Mouse (Mus musculus) liver, embryonic 13.5 days (tissue): ENCODE measurements at regions not wholly inside any gene's neighbourhood (a gene's known extent, or its start where the extent isn't known, plus 50 kb on each side); places are given as distances from the start of the nearest gene placed in this dataset.

ENCODE experiments used
- ATAC-seq: fragments of 200-750 bp; cut with Nextera tagmentation; 2 replicates; pipeline ENCODE4 v1.8.0; 2017; ENCODE audit warnings: low read depth, mild to moderate bottlenecking, moderate number of reproducible peaks, moderate library complexity
- DNase-seq: peaks from one replicate; pipeline ENCODE4 v3.0.0; 2022
- H3K27ac ChIP-seq: fragments of 300-500 bp; sonication (generic); 2 replicates; pipeline ENCODE4 v1.5.1; 2015; ENCODE audit warnings: moderate library complexity, mild to moderate bottlenecking, inconsistent platforms
- H3K27me3 ChIP-seq: fragments of 300-500 bp; sonication (generic); 2 replicates; pipeline ENCODE4 v1.6.1; 2015; ENCODE audit warnings: mild to moderate bottlenecking, inconsistent platforms
- H3K36me3 ChIP-seq: fragments of 300-500 bp; sonication (generic); 2 replicates; pipeline ENCODE4 v1.6.1; 2015; ENCODE audit warnings: mild to moderate bottlenecking, inconsistent platforms
- H3K4me1 ChIP-seq: fragments of 300-500 bp; sonication (generic); replicated peaks from 2 replicates; pipeline ENCODE4 v1.6.1; 2015; ENCODE audit warnings: inconsistent platforms
- H3K4me2 ChIP-seq: fragments of 300-500 bp; sonication (generic); 2 replicates; pipeline ENCODE4 v1.6.1; 2015; ENCODE audit warnings: inconsistent platforms, mild to moderate bottlenecking, moderate library complexity
- H3K4me3 ChIP-seq: fragments of 300-500 bp; sonication (generic); replicated peaks from 2 replicates; pipeline ENCODE4 v1.5.1; 2015; ENCODE audit warnings: mild to moderate bottlenecking, inconsistent platforms
- H3K9ac ChIP-seq: fragments of 300-500 bp; sonication (generic); 2 replicates; pipeline ENCODE4 v1.6.1; 2015; ENCODE audit warnings: mild to moderate bottlenecking, inconsistent platforms
- H3K9me3 ChIP-seq: fragments of 300-500 bp; sonication (generic); replicated peaks from 2 replicates; pipeline ENCODE4 v1.6.1; 2016; ENCODE audit warnings: inconsistent platforms
- WGBS: fragments of 180-500 bp; shearing (Covaris S2); methylation state at CpG from one replicate; pipeline ENCODE4 v1.1.7; 2015; ENCODE audit not compliant: insufficient replicate concordance; 5-methylcytosine and 5-hydroxymethylcytosine counted together

DNA sequence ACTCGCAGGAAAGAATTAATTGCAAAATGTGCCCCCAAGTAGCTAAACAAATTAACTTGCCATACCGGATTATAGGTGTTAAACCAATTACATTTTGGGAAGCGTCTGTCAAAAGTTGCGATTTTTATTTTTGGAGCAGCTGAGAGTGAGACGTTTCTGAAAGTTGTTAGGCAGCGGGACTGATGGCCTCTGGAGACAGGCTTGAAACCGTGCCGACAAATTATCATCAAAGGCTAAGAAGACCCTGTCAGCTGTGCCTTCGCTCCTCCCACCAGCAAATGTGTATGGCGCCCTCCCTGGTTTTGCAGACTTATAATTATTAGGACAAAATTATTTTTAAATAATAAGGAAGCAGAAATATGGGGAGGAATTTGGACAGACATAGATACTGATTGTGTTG, 161.5 kb upstream of the Zfp64 start:
- Histone ChIP-seq H3K27me3 (no peaks in the 10 kb centered on the region), H3K36me3 (no peaks in the 10 kb centered on the region), H3K9ac (no peak overlapping the region), H3K27ac (no peak overlapping the region), H3K9me3 (0 out of 2 replicates have a peak, but pooled peaks cover under 1% of the 10 kb centered on the region), H3K4me1 (no peaks in the 10 kb centered on the region), H3K4me3 (no peak overlapping the region), H3K4me2 (no peak overlapping the region)
- ATAC-seq = no peak
- no peak for DNase-seq
- WGBS = 66% methylated on average over 10 of the region's 10 CpGs

GRCm38 (mm10) chr2:169109044-169109443, 153.7 kb upstream of the Zfp64 start:
- no peaks in the 10 kb centered on the region for H3K9me3 ChIP-seq
- H3K27me3 ChIP-seq = no peaks in the 10 kb centered on the region
- H3K27ac ChIP-seq = no peak overlapping the region
- 74% methylated on average over 4 of the region's 4 CpGs for WGBS
- ATAC-seq (no peak), DNase-seq (no peak)
- H3K9ac ChIP-seq = no peak overlapping the region
- no peak overlapping the region for H3K4me2 ChIP-seq
- no peaks in the 10 kb centered on the region for H3K4me1 ChIP-seq
- no peak overlapping the region for H3K4me3 ChIP-seq
- H3K36me3 ChIP-seq = no peaks in the 10 kb centered on the region

DNA sequence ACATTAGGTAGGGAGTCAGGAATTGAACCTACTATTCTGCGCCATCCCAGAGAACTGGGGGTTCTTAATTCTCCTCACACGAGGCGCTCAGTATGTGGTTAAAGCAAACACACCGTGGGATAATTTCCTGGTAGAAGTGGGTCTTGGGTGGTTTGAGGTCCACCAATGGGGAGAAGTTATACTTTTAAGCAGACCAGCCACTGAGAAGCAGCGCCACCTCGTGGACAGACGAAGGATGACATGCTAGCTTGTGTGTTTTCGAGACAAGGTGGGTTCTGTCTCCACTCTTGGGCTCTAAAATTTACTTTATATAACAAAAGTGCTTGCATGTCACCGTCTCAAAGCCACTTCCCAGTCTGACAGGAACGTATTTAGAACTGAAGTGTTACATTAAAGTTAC, 152.7 kb upstream of the Zfp64 start:
- Histone ChIP-seq H3K9me3 (0 out of 2 replicates have a peak, but pooled peaks cover under 1% of the 10 kb centered on the region), H3K4me3 (no peak overlapping the region), H3K27ac (no peak overlapping the region), H3K9ac (no peak overlapping the region), H3K27me3 (no peaks in the 10 kb centered on the region), H3K4me2 (no peak overlapping the region), H3K36me3 (no peaks in the 10 kb centered on the region), H3K4me1 (no peaks in the 10 kb centered on the region)
- 26% methylated on average over 10 of the region's 10 CpGs for WGBS
- DNase-seq (no peak), ATAC-seq (no peak)

GRCm38 (mm10) chr2:169101506-169102261, 146.3 kb upstream of the Zfp64 start:
- H3K36me3 ChIP-seq = no peaks in the 10 kb centered on the region
- H3K4me1 ChIP-seq = no peaks in the 10 kb centered on the region
- 64% methylated on average over 13 of the region's 13 CpGs for WGBS
- H3K27ac ChIP-seq = no peak overlapping the region
- peaks cover 3% of the 10 kb centered on the region; the same call in 1 of the 2 replicates for H3K9me3 ChIP-seq
- no peak for DNase-seq
- no peak overlapping the region for H3K4me3 ChIP-seq
- no peak overlapping the region for H3K4me2 ChIP-seq
- H3K27me3 ChIP-seq = no peaks in the 10 kb centered on the region
- H3K9ac ChIP-seq = no peak overlapping the region
- ATAC-seq = no peak

DNA sequence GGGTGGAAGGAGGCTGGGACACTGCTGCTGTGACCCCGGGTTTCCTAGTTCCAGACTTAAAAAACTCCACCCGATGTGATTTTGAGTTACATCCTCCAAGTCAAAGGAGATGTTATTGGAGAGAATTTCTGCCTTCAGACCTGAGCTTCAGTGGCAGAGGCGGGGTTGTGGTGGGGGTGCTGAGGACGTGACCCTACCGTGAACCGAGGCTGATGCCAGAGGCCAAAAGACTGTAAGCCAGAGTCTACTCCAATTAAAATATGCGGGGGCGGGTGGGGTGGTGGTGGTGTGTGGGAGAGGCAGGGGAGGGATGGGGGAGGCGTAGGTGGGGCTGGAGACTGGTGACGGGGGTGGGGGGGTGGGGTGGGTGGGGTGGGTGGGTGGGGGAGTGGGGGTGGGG, 145.1 kb upstream of the Zfp64 start:
- H3K9me3 ChIP-seq = peaks cover 3% of the 10 kb centered on the region; the same call in 1 of the 2 replicates
- 71% methylated on average over 6 of the region's 10 CpGs for WGBS
- no peak overlapping the region for H3K4me3 ChIP-seq
- no peak overlapping the region for H3K27ac ChIP-seq
- H3K27me3 ChIP-seq = no peaks in the 10 kb centered on the region
- no peaks in the 10 kb centered on the region for H3K36me3 ChIP-seq
- H3K4me2 ChIP-seq = no peak overlapping the region
- ATAC-seq (no peak), DNase-seq (no peak)
- no peaks in the 10 kb centered on the region for H3K4me1 ChIP-seq
- H3K9ac ChIP-seq = no peak overlapping the region

DNA sequence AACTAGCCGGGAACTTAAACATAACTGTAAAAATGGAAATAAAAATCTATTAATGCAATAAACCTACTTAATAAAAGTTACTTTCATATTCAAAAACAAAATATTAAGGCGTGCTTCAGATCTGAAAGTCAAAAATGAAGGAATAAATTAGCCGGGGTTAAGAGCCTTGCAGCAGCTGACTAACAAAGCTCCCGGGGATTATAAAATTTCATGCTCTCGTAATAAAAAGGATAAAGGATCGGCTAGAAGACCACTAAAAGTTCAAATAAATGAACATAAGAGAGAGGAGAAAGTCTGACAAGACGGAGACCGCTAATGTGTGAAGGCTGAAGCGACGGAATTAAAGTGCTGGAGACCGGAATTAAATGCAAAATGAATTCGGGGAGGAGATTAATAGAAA, 144.3 kb upstream of the Zfp64 start:
- H3K4me1 ChIP-seq = no peaks in the 10 kb centered on the region
- WGBS = 84% methylated on average over 12 of the region's 12 CpGs
- H3K9me3 ChIP-seq = peaks cover 7% of the 10 kb centered on the region; the same call in 1 of the 2 replicates
- H3K4me2 ChIP-seq = no peak overlapping the region
- H3K27ac ChIP-seq = no peak overlapping the region
- ATAC-seq (no peak), DNase-seq (no peak)
- no peaks in the 10 kb centered on the region for H3K36me3 ChIP-seq
- H3K27me3 ChIP-seq = no peaks in the 10 kb centered on the region
- no peak overlapping the region for H3K9ac ChIP-seq
- H3K4me3 ChIP-seq = no peak overlapping the region

DNA sequence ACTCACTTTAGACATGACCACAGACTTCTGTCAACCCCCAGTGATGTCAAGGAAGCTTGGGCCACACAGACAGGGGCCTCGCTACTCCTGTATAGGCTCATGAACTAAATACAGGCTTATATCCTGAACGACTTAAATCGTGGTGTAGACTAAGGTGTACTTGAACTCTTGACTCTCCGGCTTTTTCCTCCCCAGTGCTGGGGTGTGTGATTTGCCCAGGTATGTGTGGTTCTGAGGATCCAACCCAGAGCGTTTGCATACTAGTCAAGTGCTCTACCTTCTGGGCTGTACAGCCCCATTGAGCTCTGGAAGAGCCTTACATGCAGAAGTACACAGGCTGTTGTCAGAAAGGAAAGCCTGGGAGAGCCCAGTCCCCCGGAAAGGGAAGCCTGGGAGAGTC, 143.2 kb upstream of the Zfp64 start:
- no peaks in the 10 kb centered on the region for H3K4me1 ChIP-seq
- DNase-seq = no peak
- no peak overlapping the region for H3K4me3 ChIP-seq
- ATAC-seq = no peak
- H3K9ac ChIP-seq = no peak overlapping the region
- H3K27me3 ChIP-seq = no peaks in the 10 kb centered on the region
- WGBS = 78% methylated on average over 6 of the region's 6 CpGs
- H3K9me3 ChIP-seq = peaks cover 7% of the 10 kb centered on the region; the same call in 1 of the 2 replicates
- H3K36me3 ChIP-seq = no peaks in the 10 kb centered on the region
- no peak overlapping the region for H3K27ac ChIP-seq
- H3K4me2 ChIP-seq = no peak overlapping the region

GRCm38 (mm10) chr2:169094011-169094754, 138.8 kb upstream of the Zfp64 start:
- no peaks in the 10 kb centered on the region for H3K36me3 ChIP-seq
- no peaks in the 10 kb centered on the region for H3K4me1 ChIP-seq
- WGBS = 77% methylated on average over 22 of the region's 22 CpGs
- peaks cover 7% of the 10 kb centered on the region; the same call in 1 of the 2 replicates for H3K9me3 ChIP-seq
- no peak overlapping the region for H3K4me3 ChIP-seq
- ATAC-seq (no peak), DNase-seq (no peak)
- H3K4me2 ChIP-seq = no peak overlapping the region
- H3K9ac ChIP-seq = no peak overlapping the region
- no peak overlapping the region for H3K27ac ChIP-seq
- H3K27me3 ChIP-seq = no peaks in the 10 kb centered on the region

- H3K27ac ChIP-seq = no peak overlapping the region
- H3K4me1 ChIP-seq = no peaks in the 10 kb centered on the region
- H3K36me3 ChIP-seq = no peaks in the 10 kb centered on the region
- WGBS = 62% methylated on average over 3 of the region's 3 CpGs
- no peak overlapping the region for H3K4me3 ChIP-seq
- no peaks in the 10 kb centered on the region for H3K27me3 ChIP-seq
- no peak overlapping the region for H3K9ac ChIP-seq
- no peak overlapping the region for H3K4me2 ChIP-seq
- no peak for ATAC-seq
- DNase-seq = no peak
- peaks cover 7% of the 10 kb centered on the region; the same call in 1 of the 2 replicates for H3K9me3 ChIP-seq
These were observed 134.9 kb upstream of the Zfp64 start for GRCm38 (mm10) chr2:169090256-169090655.

DNA sequence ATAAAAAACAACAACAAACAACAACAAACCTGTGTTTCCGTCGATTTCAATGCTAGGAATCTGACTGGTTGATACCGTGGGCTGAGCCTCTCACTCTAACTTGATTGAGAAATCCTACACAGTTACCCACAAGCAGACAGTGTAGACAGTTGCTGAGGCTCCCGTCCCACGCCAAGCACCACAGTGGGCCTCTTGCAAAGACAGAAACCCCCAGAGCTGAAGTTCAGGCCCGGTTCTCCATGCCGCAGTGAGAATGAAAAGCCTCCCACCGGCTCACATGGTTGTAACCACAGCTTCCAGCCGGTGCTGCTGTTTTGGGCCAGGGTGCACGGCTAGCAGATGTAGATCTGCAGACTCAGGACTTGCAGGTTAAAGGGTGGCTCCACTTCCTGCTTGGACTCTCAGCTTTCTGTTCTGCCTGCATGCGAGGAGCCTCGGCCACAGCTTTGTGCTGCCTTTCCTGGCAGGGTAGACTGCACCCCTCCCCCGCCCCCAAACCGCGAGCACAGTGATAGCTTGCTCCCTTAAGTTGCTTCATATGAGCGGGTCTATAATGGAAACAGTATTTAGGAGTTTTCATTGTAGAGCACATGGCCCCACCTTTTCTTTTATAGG, 133.6 kb upstream of the Zfp64 start:
- no peak overlapping the region for H3K27ac ChIP-seq
- H3K9ac ChIP-seq = no peak overlapping the region
- ATAC-seq (0 out of 2 replicates have a peak, but pooled peaks have one; percentile 26), DNase-seq (no peak)
- H3K4me2 ChIP-seq = no peak overlapping the region
- peaks cover 3% of the 10 kb centered on the region; the same call in 1 of the 2 replicates for H3K9me3 ChIP-seq
- H3K4me3 ChIP-seq = no peak overlapping the region
- H3K36me3 ChIP-seq = no peaks in the 10 kb centered on the region
- no peaks in the 10 kb centered on the region for H3K4me1 ChIP-seq
- WGBS = 29% methylated on average over 16 of the region's 16 CpGs
- H3K27me3 ChIP-seq = no peaks in the 10 kb centered on the region

GRCm38 (mm10) chr2:169088301-169088700, 132.9 kb upstream of the Zfp64 start:
- DNase-seq (no peak), ATAC-seq (no peak)
- Histone ChIP-seq H3K4me3 (no peak overlapping the region), H3K4me2 (no peak overlapping the region), H3K9ac (no peak overlapping the region), H3K27me3 (no peaks in the 10 kb centered on the region), H3K36me3 (no peaks in the 10 kb centered on the region), H3K27ac (no peak overlapping the region), H3K9me3 (peaks cover 3% of the 10 kb centered on the region; the same call in 1 of the 2 replicates), H3K4me1 (no peaks in the 10 kb centered on the region)
- 64% methylated on average over 10 of the region's 10 CpGs for WGBS
